Mouse (Mus musculus): ENCODE measurements at regions not wholly inside any gene's neighbourhood (a gene's known extent, or its start where the extent isn't known, plus 50 kb on each side); places are given as distances from the start of the nearest gene placed in this dataset.

GRCm38 (mm10) chr6:60217840-60218239 lies 611.8 kb downstream of the Snca start:
- DNase-seq (ENCODE audit: low spot score in 2 of 2) = no peak

- peak in 1 of 2 experiments; percentile 7 for DNase-seq (ENCODE audit: low spot score in 2 of 2)
These were observed 628.1 kb downstream of the Snca start for GRCm38 (mm10) chr6:60201548-60201947.
